Mouse (Mus musculus): Measurements from ENCODE around the gene Bves. TPM values are rescaled to one million over a fixed set of nuclear protein-coding genes. Genes with fewer than 3 reads are reported as not detected.
"Not testable (repeated sequence)": the region's sequence is repeated elsewhere in the genome, so short reads cannot be mapped to it uniquely, and the experiment has no call there.

The Bves gene
- total RNA-seq (2014; fragmentation: Nextera tagmentation) (not detected in 2 replicates), total RNA-seq (2017) (not detected in 2 replicates)

GRCm38 (mm10) chr10:45335434-45336422 lies at the start of gene Bves:
TSS of gene Bves (plus strand) at chr10:45335772.
- no peak for ATAC-seq (replicated peaks; ENCODE audit: low FRiP score, low TSS enrichment, poor library complexity, severe bottlenecking)

- no peak for ATAC-seq (replicated peaks; ENCODE audit: low FRiP score, low TSS enrichment, poor library complexity, severe bottlenecking)
These were observed 47.2 kb upstream of the Bves start for GRCm38 (mm10) chr10:45288351-45288750.

- no peak for ATAC-seq (replicated peaks; ENCODE audit: low FRiP score, low TSS enrichment, poor library complexity, severe bottlenecking)
These were observed 46.1 kb upstream of the Bves start for GRCm38 (mm10) chr10:45289218-45290105.

GRCm38 (mm10) chr10:45290618-45291017 lies 45.0 kb upstream of the Bves start:
- no peak for ATAC-seq (replicated peaks; ENCODE audit: low FRiP score, low TSS enrichment, poor library complexity, severe bottlenecking)

GRCm38 (mm10) chr10:45292159-45292558 lies 43.4 kb upstream of the Bves start:
- ATAC-seq (replicated peaks; ENCODE audit: low FRiP score, low TSS enrichment, poor library complexity, severe bottlenecking), result not testable (repeated sequence)

- no peak for ATAC-seq (replicated peaks; ENCODE audit: low FRiP score, low TSS enrichment, poor library complexity, severe bottlenecking)
These were observed 40.5 kb upstream of the Bves start for GRCm38 (mm10) chr10:45295093-45295492.

- no peak for ATAC-seq (replicated peaks; ENCODE audit: low FRiP score, low TSS enrichment, poor library complexity, severe bottlenecking)
These were observed 37.1 kb upstream of the Bves start for GRCm38 (mm10) chr10:45298503-45298902.

GRCm38 (mm10) chr10:45299509-45299908 lies 36.1 kb upstream of the Bves start:
- no peak for ATAC-seq (replicated peaks; ENCODE audit: low FRiP score, low TSS enrichment, poor library complexity, severe bottlenecking)

GRCm38 (mm10) chr10:45303315-45304036 lies 32.1 kb upstream of the Bves start:
- ATAC-seq (replicated peaks; ENCODE audit: low FRiP score, low TSS enrichment, poor library complexity, severe bottlenecking), result no peak

- no peak for ATAC-seq (replicated peaks; ENCODE audit: low FRiP score, low TSS enrichment, poor library complexity, severe bottlenecking)
These were observed 30.4 kb upstream of the Bves start for GRCm38 (mm10) chr10:45305173-45305572.

GRCm38 (mm10) chr10:45311129-45311528 lies 24.4 kb upstream of the Bves start:
- no peak for ATAC-seq (replicated peaks; ENCODE audit: low FRiP score, low TSS enrichment, poor library complexity, severe bottlenecking)

- ATAC-seq (replicated peaks; ENCODE audit: low FRiP score, low TSS enrichment, poor library complexity, severe bottlenecking), result no peak
These were observed 23.9 kb upstream of the Bves start for GRCm38 (mm10) chr10:45311624-45312023.

- ATAC-seq (replicated peaks; ENCODE audit: low FRiP score, low TSS enrichment, poor library complexity, severe bottlenecking), result no peak
These were observed 20.7 kb upstream of the Bves start for GRCm38 (mm10) chr10:45314865-45315264.

GRCm38 (mm10) chr10:45318922-45319321 lies 16.6 kb upstream of the Bves start:
- no peak for ATAC-seq (replicated peaks; ENCODE audit: low FRiP score, low TSS enrichment, poor library complexity, severe bottlenecking)

GRCm38 (mm10) chr10:45320296-45320695 lies 15.3 kb upstream of the Bves start:
- ATAC-seq (replicated peaks; ENCODE audit: low FRiP score, low TSS enrichment, poor library complexity, severe bottlenecking), result no peak

GRCm38 (mm10) chr10:45324159-45324558 lies 11.4 kb upstream of the Bves start:
- ATAC-seq (replicated peaks; ENCODE audit: low FRiP score, low TSS enrichment, poor library complexity, severe bottlenecking), result no peak

- no peak for ATAC-seq (replicated peaks; ENCODE audit: low FRiP score, low TSS enrichment, poor library complexity, severe bottlenecking)
These were observed 7.2 kb upstream of the Bves start for GRCm38 (mm10) chr10:45328196-45329000.

- no peak for ATAC-seq (replicated peaks; ENCODE audit: low FRiP score, low TSS enrichment, poor library complexity, severe bottlenecking)
These were observed 647 bp upstream of the Bves start for GRCm38 (mm10) chr10:45334925-45335324.

- no peak for ATAC-seq (replicated peaks; ENCODE audit: low FRiP score, low TSS enrichment, poor library complexity, severe bottlenecking)
These were observed 3.5 kb downstream of the Bves start for GRCm38 (mm10) chr10:45339106-45339505.

All from megakaryocyte-erythroid progenitor cell, adult 5-6 weeks (primary cell).